Mouse (Mus musculus): ENCODE data around the gene Mllt3.

GRCm38 (mm10) chr4:87933701-87934337 is 99.3 kb downstream of the Mllt3 start:
- TF ChIP-seq NELFE (IDR thresholded peaks at IDR 0.05; ENCODE audit: low read depth, low read length) (no peak), MYC (IDR thresholded peaks at IDR 0.05; ENCODE audit: low read depth, low read length) (no peak), POLR2A (IDR thresholded peaks at IDR 0.05; ENCODE audit: control insufficient read depth in 1 of 2, insufficient read depth in 1 of 2, low read depth in 1 of 2, low read length in 2 of 2, poor library complexity in 1 of 2) (no peak), KAT2A (conservative IDR thresholded peaks at IDR 0.05; ENCODE audit: low read depth, low read length) (no peak), POLR2AphosphoS5 (IDR thresholded peaks at IDR 0.05; ENCODE audit: borderline replicate concordance, low read depth, low read length) (no peak), CTCF (IDR thresholded peaks at IDR 0.05 in 2 of 3, conservative IDR thresholded peaks at IDR 0.05 in 1 of 3; ENCODE audit: control insufficient read depth in 1 of 3, insufficient read depth in 1 of 3, low read depth in 2 of 3, low read length in 3 of 3, poor library complexity in 1 of 3, severe bottlenecking in 1 of 3) (no peak), MEF2A (IDR thresholded peaks at IDR 0.05; ENCODE audit: extremely low read depth, insufficient replicate concordance, low read depth, low read length, poor library complexity, severe bottlenecking) (no peak), CHD2 (IDR thresholded peaks at IDR 0.05; ENCODE audit: low read length) (no peak), POLR2AphosphoS2 (IDR thresholded peaks at IDR 0.05; ENCODE audit: low read length) (no peak), EP300 (IDR thresholded peaks at IDR 0.05; ENCODE audit: low read depth in 1 of 2, low read length in 2 of 2) (no peak), GABPA (IDR thresholded peaks at IDR 0.05; ENCODE audit: low read depth, low read length) (no peak), ZC3H11A (IDR thresholded peaks at IDR 0.05; ENCODE audit: low read depth, low read length) (no peak), MYB (IDR thresholded peaks at IDR 0.05; ENCODE audit: low read depth, low read length) (no peak), HCFC1 (IDR thresholded peaks at IDR 0.05; ENCODE audit: low read depth, low read length) (no peak)

Measured in MEL (cell line).